Mouse (Mus musculus): Measurements from ENCODE around the gene Zfp869.

GRCm38 (mm10) chr8:69741231-69741630 is 30.7 kb upstream of the Zfp869 start:
- TF ChIP-seq CTCF (IDR thresholded peaks at IDR 0.05) (no peak), EP300 (IDR thresholded peaks at IDR 0.05) (no peak)
